Mouse (Mus musculus) liver, embryonic 15.5 days (tissue): Measurements from ENCODE around the gene Hic1. TPM values are rescaled to one million over a fixed set of nuclear protein-coding genes. Genes with fewer than 3 reads are reported as not detected.

Experiments used
- ATAC-seq: fragments of 200-750 bp; cut with Nextera tagmentation; 2 replicates; pipeline ENCODE4 v1.8.0; 2017; ENCODE audit warnings: moderate number of reproducible peaks, mild to moderate bottlenecking, moderate library complexity; ENCODE audit not compliant: insufficient read depth
- H3K27ac ChIP-seq: fragments of 300-500 bp; sonication (generic); replicated peaks from 2 replicates; pipeline ENCODE4 v1.5.1; 2015; ENCODE audit warnings: mild to moderate bottlenecking, inconsistent platforms
- H3K27me3 ChIP-seq: fragments of 300-500 bp; sonication (generic); 2 replicates; pipeline ENCODE4 v1.6.1; 2015; ENCODE audit warnings: mild to moderate bottlenecking, inconsistent platforms
- H3K36me3 ChIP-seq: fragments of 300-500 bp; sonication (generic); replicated peaks from 2 replicates; pipeline ENCODE4 v1.6.1; 2015; ENCODE audit warnings: moderate library complexity, mild to moderate bottlenecking, inconsistent platforms
- H3K4me1 ChIP-seq: fragments of 300-500 bp; sonication (generic); replicated peaks from 2 replicates; pipeline ENCODE4 v1.6.1; 2015; ENCODE audit warnings: inconsistent platforms
- H3K4me2 ChIP-seq: fragments of 300-500 bp; sonication (generic); 2 replicates; pipeline ENCODE4 v1.6.1; 2015; ENCODE audit warnings: moderate library complexity, mild to moderate bottlenecking, inconsistent platforms
- H3K4me3 ChIP-seq: fragments of 300-500 bp; sonication (generic); replicated peaks from 2 replicates; pipeline ENCODE4 v1.5.1; 2015; ENCODE audit warnings: mild to moderate bottlenecking, inconsistent platforms
- H3K9ac ChIP-seq: fragments of 300-500 bp; sonication (generic); 2 replicates; pipeline ENCODE4 v1.6.1; 2015; ENCODE audit warnings: moderate library complexity, mild to moderate bottlenecking, inconsistent platforms
- H3K9me3 ChIP-seq: fragments of 300-500 bp; sonication (generic); replicated peaks from 2 replicates; pipeline ENCODE4 v1.6.1; 2016; ENCODE audit warnings: inconsistent platforms
- WGBS: fragments of 180-500 bp; shearing (Covaris S2); methylation state at CpG from one replicate; pipeline ENCODE4 v1.1.7; 2015; ENCODE audit warnings: mixed read lengths; ENCODE audit not compliant: insufficient replicate concordance; 5-methylcytosine and 5-hydroxymethylcytosine counted together
- polyA plus RNA-seq: library from polyadenylated mRNA; unstranded; fragments of >200 nt; fragmentation: Nextera tagmentation; extraction: Ambion mirVana; gene quantifications from 2 replicates; pipeline ENCODE4 v1.2.1, GENCODE M21; 2015

The Hic1 gene
- polyA plus RNA-seq, 1 experiment from 2014 or later, result 1.5 TPM

GRCm38 (mm10) chr11:75133951-75134350 is 35.4 kb downstream of the Hic1 start:
- Histone ChIP-seq H3K27me3 (no peaks in the 10 kb centered on the region), H3K27ac (no peak overlapping the region), H3K4me1 (peaks cover 18% of the 10 kb centered on the region), H3K4me3 (no peak overlapping the region), H3K4me2 (no peak overlapping the region), H3K9me3 (no peaks in the 10 kb centered on the region), H3K36me3 (no peaks in the 10 kb centered on the region), H3K9ac (no peak overlapping the region)
- ATAC-seq, result no peak
- 52% methylated on average over 2 of the region's 2 CpGs for WGBS

DNA sequence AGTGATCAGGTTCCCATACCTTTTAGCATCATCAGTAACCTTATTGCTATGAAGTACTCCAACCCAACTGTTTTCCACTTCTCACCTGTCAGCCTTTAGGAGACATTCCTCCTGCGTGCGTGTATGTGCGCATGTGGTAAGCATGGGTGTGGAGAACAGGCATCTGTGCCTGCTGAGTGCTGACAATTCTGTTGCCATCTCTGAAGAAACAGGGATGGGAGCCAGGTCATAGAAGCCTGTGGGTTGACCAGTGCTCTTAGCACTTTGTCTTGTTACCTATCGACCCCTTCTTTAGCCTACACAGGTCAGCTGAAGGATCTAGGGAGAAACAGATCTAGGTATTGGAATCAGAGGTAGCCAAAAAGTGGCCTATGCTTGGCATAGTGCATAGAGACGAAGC is 35.9 kb downstream of the Hic1 start:
- Histone ChIP-seq H3K27me3 (no peaks in the 10 kb centered on the region), H3K4me2 (no peak overlapping the region), H3K4me1 (peaks cover 17% of the 10 kb centered on the region), H3K9me3 (no peaks in the 10 kb centered on the region), H3K4me3 (no peak overlapping the region), H3K9ac (no peak overlapping the region), H3K36me3 (no peaks in the 10 kb centered on the region), H3K27ac (no peak overlapping the region)
- WGBS, result 76% methylated on average over 5 of the region's 5 CpGs
- no peak for ATAC-seq

DNA sequence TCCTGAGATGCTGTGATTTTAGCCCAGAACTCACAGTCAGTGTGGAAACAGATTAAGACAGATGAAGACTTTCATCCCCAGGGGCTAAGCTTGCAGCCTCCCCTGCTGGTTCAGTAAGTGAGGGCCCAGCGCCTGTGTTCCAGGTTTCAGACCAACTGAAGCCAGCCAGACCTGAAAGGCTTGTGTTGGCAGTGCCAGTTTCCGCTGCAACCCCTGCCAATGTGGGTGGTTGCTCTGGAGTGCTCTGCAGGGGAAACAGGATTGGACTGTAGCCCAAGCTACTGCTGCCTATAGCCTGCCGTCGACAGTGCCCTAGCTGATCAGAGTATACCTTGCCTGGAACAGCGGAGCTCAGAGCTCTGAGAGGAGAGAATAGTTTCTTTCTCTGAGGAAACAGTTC is 37.0 kb downstream of the Hic1 start:
- Histone ChIP-seq H3K27me3 (no peaks in the 10 kb centered on the region), H3K9me3 (no peaks in the 10 kb centered on the region), H3K27ac (no peak overlapping the region), H3K4me2 (no peak overlapping the region), H3K36me3 (no peaks in the 10 kb centered on the region), H3K4me1 (peaks cover 10% of the 10 kb centered on the region), H3K4me3 (no peak overlapping the region), H3K9ac (no peak overlapping the region)
- ATAC-seq, result no peak
- WGBS, result 72% methylated on average over 5 of the region's 5 CpGs

DNA sequence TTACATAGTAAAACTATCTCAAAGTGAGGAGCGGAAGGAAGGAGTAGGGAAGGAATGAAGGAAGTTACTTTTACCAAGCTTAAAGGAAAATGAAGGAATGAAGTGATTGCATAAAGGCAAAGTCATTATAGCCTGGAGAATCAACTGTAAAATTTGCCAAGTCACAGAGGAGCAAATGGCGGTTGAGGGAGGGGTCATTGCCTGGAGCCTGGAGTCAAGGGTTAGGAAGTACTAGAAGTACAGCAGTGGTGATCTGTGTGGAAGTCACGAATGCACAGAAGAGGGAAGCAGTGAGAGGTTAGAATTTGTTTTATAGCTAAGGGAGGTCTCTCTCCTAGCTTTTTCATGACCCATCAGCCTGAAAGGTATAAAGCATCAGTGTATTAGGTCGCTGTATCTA is 38.0 kb downstream of the Hic1 start:
- Histone ChIP-seq H3K27ac (no peak overlapping the region), H3K4me2 (no peak overlapping the region), H3K4me1 (0 out of 2 replicates have a peak, but pooled peaks cover under 1% of the 10 kb centered on the region), H3K27me3 (no peaks in the 10 kb centered on the region), H3K36me3 (no peaks in the 10 kb centered on the region), H3K4me3 (no peak overlapping the region), H3K9me3 (no peaks in the 10 kb centered on the region), H3K9ac (no peak overlapping the region)
- ATAC-seq, result no peak
- WGBS, result 55% methylated on average over 4 of the region's 4 CpGs

GRCm38 (mm10) chr11:75129481-75129880 is 39.8 kb downstream of the Hic1 start:
- H3K27me3 ChIP-seq, result no peaks in the 10 kb centered on the region
- H3K36me3 ChIP-seq, result no peaks in the 10 kb centered on the region
- H3K9ac ChIP-seq, result no peak overlapping the region
- H3K9me3 ChIP-seq, result no peaks in the 10 kb centered on the region
- no peak overlapping the region for H3K27ac ChIP-seq
- ATAC-seq, result no peak
- H3K4me1 ChIP-seq, result no peaks in the 10 kb centered on the region
- no peak overlapping the region for H3K4me3 ChIP-seq
- WGBS, result 79% methylated on average over 6 of the region's 6 CpGs
- H3K4me2 ChIP-seq, result no peak overlapping the region

GRCm38 (mm10) chr11:75126384-75126783 is 42.9 kb downstream of the Hic1 start:
- WGBS, result 75% methylated on average over 3 of the region's 3 CpGs
- Histone ChIP-seq H3K9ac (no peak overlapping the region), H3K9me3 (no peaks in the 10 kb centered on the region), H3K4me3 (no peak overlapping the region), H3K27ac (no peak overlapping the region), H3K4me2 (no peak overlapping the region), H3K36me3 (no peaks in the 10 kb centered on the region), H3K4me1 (no peaks in the 10 kb centered on the region; the same call in 1 of the 2 replicates), H3K27me3 (no peaks in the 10 kb centered on the region)
- no peak for ATAC-seq

DNA sequence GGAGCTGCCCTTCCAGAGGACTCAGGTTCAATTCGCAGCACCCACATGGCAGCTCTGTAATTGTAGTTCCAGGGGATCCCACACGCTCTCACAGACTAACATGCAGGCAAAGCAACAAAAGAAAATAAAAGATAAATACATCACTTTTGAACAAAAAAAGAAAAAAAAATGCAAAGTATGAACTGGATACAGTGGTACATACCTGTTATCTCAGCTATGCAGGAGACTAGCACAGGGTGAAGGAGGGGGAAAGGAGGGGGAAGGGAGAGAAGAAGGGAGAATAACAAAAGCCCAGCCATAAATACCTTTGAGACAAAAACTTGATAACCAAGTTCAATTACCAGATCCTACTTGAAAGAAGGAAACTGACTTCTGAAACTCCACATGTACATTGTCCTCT is 44.9 kb downstream of the Hic1 start:
- Histone ChIP-seq H3K27me3 (no peaks in the 10 kb centered on the region), H3K4me3 (no peak overlapping the region), H3K27ac (no peak overlapping the region), H3K9ac (no peak overlapping the region), H3K9me3 (no peaks in the 10 kb centered on the region), H3K4me1 (no peaks in the 10 kb centered on the region; the same call in 1 of the 2 replicates), H3K4me2 (no peak overlapping the region), H3K36me3 (no peaks in the 10 kb centered on the region)
- ATAC-seq, result no peak
- 74% methylated on average over 2 of the region's 2 CpGs for WGBS

DNA sequence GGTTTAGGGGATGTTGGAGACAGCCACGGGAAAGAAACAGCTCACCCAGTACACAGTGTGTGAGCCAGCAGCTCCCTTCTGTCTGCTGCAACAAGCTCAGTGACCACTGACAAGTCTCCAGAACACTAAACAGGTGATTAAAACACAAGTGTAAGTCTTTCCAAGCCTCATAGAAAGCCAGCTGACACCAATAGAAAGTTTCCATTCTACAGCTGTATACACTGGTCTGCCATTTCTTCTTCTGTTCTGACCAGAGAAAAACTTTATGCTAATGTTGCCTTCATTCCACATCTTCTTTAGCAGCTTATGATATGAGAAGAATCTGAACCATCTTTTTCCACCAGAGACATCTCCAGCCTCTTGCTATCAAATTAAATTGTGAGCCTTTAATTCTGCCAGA is 48.0 kb downstream of the Hic1 start:
- no peaks in the 10 kb centered on the region for H3K9me3 ChIP-seq
- H3K4me3 ChIP-seq, result no peak overlapping the region
- ATAC-seq, result no peak
- 47% methylated on average over 1 of the region's 1 CpGs for WGBS
- no peak overlapping the region for H3K9ac ChIP-seq
- no peaks in the 10 kb centered on the region; the same call in 1 of the 2 replicates for H3K4me1 ChIP-seq
- H3K4me2 ChIP-seq, result no peak overlapping the region
- H3K27ac ChIP-seq, result no peak overlapping the region
- no peaks in the 10 kb centered on the region for H3K27me3 ChIP-seq
- H3K36me3 ChIP-seq, result no peaks in the 10 kb centered on the region

DNA sequence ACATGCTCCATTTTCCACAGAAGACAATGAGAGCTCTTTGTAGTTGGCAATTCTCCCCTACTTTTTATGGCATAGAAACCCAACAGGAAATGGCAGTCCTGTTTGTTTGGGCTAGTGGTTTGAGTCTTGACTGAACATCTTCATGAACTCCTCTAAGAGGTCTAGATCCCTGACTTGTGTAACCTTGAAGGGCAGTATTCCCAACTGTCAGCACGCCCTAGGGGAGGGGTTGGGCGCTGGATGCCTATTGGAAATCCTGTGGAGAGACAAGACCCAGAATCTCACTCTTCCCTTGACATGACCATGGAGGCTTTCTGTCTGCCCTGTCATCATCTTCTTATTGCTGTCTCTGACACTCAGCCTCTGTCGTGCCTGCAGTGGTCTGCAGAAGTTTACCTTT is 49.5 kb downstream of the Hic1 start:
- no peaks in the 10 kb centered on the region for H3K36me3 ChIP-seq
- no peak overlapping the region for H3K4me2 ChIP-seq
- no peaks in the 10 kb centered on the region for H3K27me3 ChIP-seq
- H3K9me3 ChIP-seq, result no peaks in the 10 kb centered on the region
- H3K4me1 ChIP-seq, result no peaks in the 10 kb centered on the region; the same call in 1 of the 2 replicates
- no peak for ATAC-seq
- H3K4me3 ChIP-seq, result no peak overlapping the region
- 68% methylated on average over 3 of the region's 3 CpGs for WGBS
- no peak overlapping the region for H3K9ac ChIP-seq
- no peak overlapping the region for H3K27ac ChIP-seq

DNA sequence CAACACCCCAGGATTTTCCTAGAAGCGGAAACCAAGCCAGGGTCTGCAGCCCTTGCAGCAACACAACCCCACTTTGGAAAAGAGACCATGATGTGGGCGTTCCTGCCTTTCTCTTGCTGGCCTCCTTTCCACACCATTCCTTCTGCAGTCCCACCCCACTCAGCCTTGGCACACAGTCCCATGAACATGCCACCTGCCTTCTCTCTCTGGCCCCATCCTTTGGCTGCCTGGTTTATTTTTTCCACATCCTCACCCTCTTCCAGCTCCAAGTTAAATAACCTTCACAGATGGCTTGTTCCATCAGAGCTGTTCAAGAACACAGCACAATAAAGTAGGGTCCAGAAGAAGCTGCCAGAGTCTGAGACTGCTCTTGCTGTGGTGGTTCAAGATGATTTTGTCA is 50.0 kb downstream of the Hic1 start:
- Histone ChIP-seq H3K4me2 (no peak overlapping the region), H3K36me3 (no peaks in the 10 kb centered on the region), H3K9ac (no peak overlapping the region), H3K27me3 (no peaks in the 10 kb centered on the region), H3K9me3 (no peaks in the 10 kb centered on the region), H3K4me3 (no peak overlapping the region), H3K27ac (no peak overlapping the region), H3K4me1 (no peaks in the 10 kb centered on the region; the same call in 1 of the 2 replicates)
- 68% methylated on average over 2 of the region's 2 CpGs for WGBS
- ATAC-seq, result no peak

DNA sequence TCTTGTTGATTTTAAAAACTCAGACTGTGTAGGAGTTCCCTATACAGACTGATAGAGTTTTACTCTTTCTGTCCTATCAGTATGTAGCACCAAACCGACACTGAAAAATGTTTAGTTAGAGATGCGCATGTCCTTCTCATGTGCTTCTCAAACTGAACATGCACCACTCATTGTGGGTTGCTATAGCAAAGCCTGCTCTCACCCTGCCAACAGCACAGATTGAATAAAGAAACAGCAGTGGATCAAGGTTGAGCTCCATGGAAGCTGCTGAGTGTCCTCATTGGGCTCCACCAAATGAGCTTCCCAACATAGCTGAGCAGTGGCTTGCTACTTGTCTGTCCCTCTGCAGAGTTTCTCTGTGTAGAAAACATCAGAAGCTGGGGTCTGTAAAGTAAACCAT is 51.2 kb downstream of the Hic1 start:
- Histone ChIP-seq H3K4me2 (no peak overlapping the region), H3K4me1 (no peaks in the 10 kb centered on the region), H3K27ac (no peak overlapping the region), H3K9ac (no peak overlapping the region), H3K36me3 (no peaks in the 10 kb centered on the region), H3K4me3 (no peak overlapping the region), H3K27me3 (no peaks in the 10 kb centered on the region), H3K9me3 (no peaks in the 10 kb centered on the region)
- 80% methylated on average over 2 of the region's 2 CpGs for WGBS
- ATAC-seq, result no peak

- whole genome bisulfite sequencing, result 70% methylated on average over 6 of the region's 6 CpGs
- no peaks in the 10 kb centered on the region for H3K9me3 ChIP-seq
- H3K4me3 ChIP-seq, result no peak overlapping the region
- no peaks in the 10 kb centered on the region for H3K4me1 ChIP-seq
- H3K27me3 ChIP-seq, result no peaks in the 10 kb centered on the region
- no peak for ATAC-seq
- no peak overlapping the region for H3K27ac ChIP-seq
- no peak overlapping the region for H3K9ac ChIP-seq
- H3K36me3 ChIP-seq, result no peaks in the 10 kb centered on the region
- H3K4me2 ChIP-seq, result no peak overlapping the region
Measured at GRCm38 (mm10) chr11:75116379-75116778, 52.9 kb downstream of the Hic1 start.
